Mouse (Mus musculus): Measurements from ENCODE around the gene Trip10. TPM values are rescaled to one million over a fixed set of nuclear protein-coding genes. Genes with fewer than 3 reads are reported as not detected.
"Not testable (repeated sequence)": the region's sequence is repeated elsewhere in the genome, so short reads cannot be mapped to it uniquely, and the experiment has no call there.

Gene Trip10
- polyA plus RNA-seq, 1 experiment from 2014 or later: 8.1 TPM

DNA sequence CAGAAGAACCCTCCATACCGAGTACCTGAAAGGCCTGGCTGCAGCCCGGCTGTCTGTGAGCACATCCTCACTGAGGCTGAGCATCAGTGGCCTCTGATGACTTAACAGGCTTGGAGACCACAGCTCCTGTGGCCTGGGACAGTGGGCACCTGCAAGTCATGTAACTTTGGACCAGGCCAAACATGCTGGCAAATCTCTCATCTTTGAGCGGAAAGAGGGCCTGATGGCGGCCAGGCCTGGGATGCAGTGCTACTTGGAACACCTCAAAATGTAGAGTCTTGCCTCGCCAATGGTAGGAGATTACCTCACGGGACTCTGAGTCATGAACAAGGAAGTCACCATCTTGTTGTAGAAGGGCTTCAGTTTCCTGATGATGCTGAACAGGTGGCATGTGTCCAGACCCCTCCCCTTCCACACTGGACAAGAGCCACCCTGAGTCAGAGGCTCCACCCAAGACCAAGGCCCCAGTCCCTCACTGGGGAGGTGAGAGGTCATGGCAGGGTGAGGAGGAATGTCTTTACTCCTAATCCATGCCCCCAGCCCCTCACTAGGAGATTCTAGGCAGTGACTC, 18.4 kb downstream of the Trip10 start:
- ATAC-seq (ENCODE audit: insufficient read depth): no peak
- WGBS (ENCODE audit: insufficient replicate concordance): 71% methylated on average over 6 of the region's 6 CpGs

DNA sequence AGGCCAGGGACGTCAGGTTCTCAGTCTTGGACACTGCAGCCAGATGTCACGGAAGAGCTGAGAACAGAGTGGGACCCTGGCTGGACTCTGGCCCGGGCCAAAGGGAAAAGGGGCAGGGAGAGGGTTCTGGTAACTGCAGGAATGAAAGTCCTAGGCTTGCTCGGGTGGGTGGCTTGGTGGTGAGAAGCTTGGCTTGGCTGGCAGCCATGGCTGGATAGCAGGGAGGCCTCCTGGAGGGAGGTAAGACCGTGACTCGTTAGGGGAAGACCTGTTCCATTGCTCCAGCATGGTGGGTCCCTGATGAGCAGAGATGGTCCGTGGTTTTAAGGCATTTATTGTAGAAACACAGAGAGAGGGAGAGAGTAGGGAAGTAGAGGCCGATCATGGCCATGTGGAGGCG, 22.0 kb downstream of the Trip10 start:
- Histone ChIP-seq H3K27me3 (peaks cover 31% of the 10 kb centered on the region), H3K27ac (replicated peaks) (no peak overlapping the region), H3K4me2 (no peak overlapping the region), H3K4me3 (replicated peaks) (no peak overlapping the region), H3K9me3 (replicated peaks) (no peaks in the 10 kb centered on the region), H3K9ac (no peak overlapping the region), H3K36me3 (replicated peaks) (no peaks in the 10 kb centered on the region), H3K4me1 (replicated peaks) (peaks cover 18% of the 10 kb centered on the region)
- 59% methylated on average over 9 of the region's 9 CpGs for WGBS (ENCODE audit: insufficient replicate concordance)
- ATAC-seq (ENCODE audit: insufficient read depth): no peak

More for the DNA sequence above, 18.4 kb downstream of the Trip10 start:
- no peak overlapping the region for H3K27ac ChIP-seq (replicated peaks)
- H3K4me2 ChIP-seq: no peak overlapping the region
- H3K4me1 ChIP-seq (replicated peaks): peaks cover 18% of the 10 kb centered on the region
- H3K9me3 ChIP-seq (replicated peaks): no peaks in the 10 kb centered on the region
- no peak overlapping the region for H3K4me3 ChIP-seq (replicated peaks)
- no peaks in the 10 kb centered on the region for H3K36me3 ChIP-seq (replicated peaks)
- H3K9ac ChIP-seq: no peak overlapping the region
- H3K27me3 ChIP-seq: no peaks in the 10 kb centered on the region

DNA sequence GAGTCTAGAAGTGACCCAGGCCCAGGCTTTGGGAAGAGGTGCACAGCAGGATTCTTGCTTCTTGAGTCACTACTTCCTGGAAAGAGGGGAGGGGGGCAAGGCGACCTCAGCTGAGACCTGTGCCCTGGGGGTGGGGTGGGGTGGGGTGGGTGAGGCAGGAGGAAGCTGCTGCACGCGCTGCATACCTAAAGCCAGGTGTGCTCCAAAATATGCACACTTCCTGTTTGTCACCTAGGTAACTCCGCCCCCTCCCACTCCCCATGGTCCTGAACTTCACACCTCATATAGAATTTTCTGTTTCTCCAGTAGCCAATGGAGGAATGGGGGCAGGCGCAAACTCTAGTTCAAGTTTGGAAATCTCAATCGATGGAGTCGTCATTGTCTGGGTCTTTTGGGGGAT, 24.6 kb downstream of the Trip10 start:
- Histone ChIP-seq H3K27me3 (peaks cover 33% of the 10 kb centered on the region), H3K9ac (no peak overlapping the region), H3K27ac (replicated peaks) (no peak overlapping the region), H3K4me3 (replicated peaks) (no peak overlapping the region), H3K4me2 (no peak overlapping the region), H3K36me3 (replicated peaks) (no peaks in the 10 kb centered on the region), H3K4me1 (replicated peaks) (peaks cover 34% of the 10 kb centered on the region), H3K9me3 (replicated peaks) (no peaks in the 10 kb centered on the region)
- WGBS (ENCODE audit: insufficient replicate concordance): 29% methylated on average over 7 of the region's 7 CpGs
- ATAC-seq (ENCODE audit: insufficient read depth): no peak

DNA sequence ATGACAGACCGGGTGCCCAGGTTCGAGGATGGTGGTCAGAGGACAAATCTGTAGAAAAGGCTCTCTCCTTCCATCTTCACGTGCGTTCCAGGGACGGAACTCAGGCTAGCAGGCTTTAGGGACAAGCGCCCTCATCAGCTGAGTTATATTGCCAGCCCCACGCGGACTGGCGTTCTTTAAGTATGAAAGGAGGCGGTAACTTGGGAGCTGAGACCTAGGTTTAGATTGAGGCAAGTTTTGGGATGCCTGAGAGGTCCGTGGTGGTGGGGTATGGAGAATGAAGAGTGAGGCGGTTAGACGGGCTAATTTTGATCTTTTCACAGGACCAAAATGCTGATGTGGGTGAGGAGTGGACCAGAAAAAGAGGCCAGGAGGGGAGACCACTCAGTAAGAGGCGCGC, 25.4 kb downstream of the Trip10 start:
- peaks cover 39% of the 10 kb centered on the region for H3K4me1 ChIP-seq (replicated peaks)
- ATAC-seq (ENCODE audit: insufficient read depth): no peak
- H3K4me2 ChIP-seq: peak overlapping the region; percentile 70
- H3K9me3 ChIP-seq (replicated peaks): no peaks in the 10 kb centered on the region
- H3K27me3 ChIP-seq: peaks cover 36% of the 10 kb centered on the region
- H3K4me3 ChIP-seq (replicated peaks): peak overlapping the region; percentile 57
- 2% methylated on average over 15 of the region's 15 CpGs for WGBS (ENCODE audit: insufficient replicate concordance)
- no peak overlapping the region for H3K27ac ChIP-seq (replicated peaks)
- peak overlapping the region; percentile 10; the same call in 1 of the 2 replicates for H3K9ac ChIP-seq
- no peaks in the 10 kb centered on the region for H3K36me3 ChIP-seq (replicated peaks)

DNA sequence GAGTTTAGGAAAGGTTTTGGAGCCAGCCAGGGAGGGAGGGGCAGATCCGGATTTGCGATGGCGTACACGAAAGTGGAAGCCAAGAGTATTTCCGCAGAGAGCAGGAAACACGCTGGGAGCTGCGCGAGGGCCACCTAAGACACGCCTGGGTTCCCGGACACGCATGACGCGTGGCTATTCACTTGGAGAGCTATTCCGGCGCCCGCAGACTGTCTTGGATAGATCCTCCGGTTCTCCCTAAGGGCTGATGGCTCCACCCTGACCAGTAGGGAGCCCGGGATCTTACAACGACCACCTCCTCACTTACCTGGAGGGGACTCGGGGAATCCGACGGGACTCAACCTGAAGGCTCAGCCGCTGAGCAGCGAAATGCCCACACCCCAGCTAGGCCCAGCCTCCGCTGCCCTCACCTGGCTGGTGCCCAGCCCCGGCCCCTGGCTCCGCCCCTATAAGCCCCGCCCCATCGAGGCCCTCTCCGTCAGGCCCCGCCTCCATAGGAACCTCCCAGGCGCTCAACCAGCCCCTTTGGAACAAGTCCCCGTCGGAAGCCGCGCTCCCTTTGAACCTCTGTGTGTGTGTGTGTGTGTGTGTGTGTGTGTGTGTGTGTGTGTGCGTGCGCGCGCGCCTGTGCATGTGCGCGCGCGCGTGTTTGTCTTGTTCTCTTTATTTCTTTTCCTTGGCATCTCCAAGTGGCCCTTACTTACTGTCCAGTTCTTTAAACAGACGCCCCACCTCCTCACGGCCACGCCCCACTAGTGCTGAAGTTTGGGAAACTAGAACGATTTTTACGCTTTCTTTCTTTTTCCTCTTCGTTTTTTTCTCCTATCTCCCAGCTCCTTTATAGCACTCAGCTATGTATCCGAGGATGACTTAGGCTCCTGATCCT, 26.1 kb downstream of the Trip10 start:
- Histone ChIP-seq H3K36me3 (replicated peaks) (no peaks in the 10 kb centered on the region), H3K4me1 (replicated peaks) (peaks cover 39% of the 10 kb centered on the region), H3K9me3 (replicated peaks) (no peaks in the 10 kb centered on the region), H3K4me3 (replicated peaks) (peak overlapping the region; percentile 57), H3K4me2 (peak overlapping the region; percentile 70), H3K9ac (peak overlapping the region; percentile 35), H3K27ac (replicated peaks) (no peak overlapping the region), H3K27me3 (peaks cover 36% of the 10 kb centered on the region)
- under 1% methylated on average over 53 of the region's 53 CpGs for WGBS (ENCODE audit: insufficient replicate concordance)
- peak; percentile 66 for ATAC-seq (ENCODE audit: insufficient read depth)

DNA sequence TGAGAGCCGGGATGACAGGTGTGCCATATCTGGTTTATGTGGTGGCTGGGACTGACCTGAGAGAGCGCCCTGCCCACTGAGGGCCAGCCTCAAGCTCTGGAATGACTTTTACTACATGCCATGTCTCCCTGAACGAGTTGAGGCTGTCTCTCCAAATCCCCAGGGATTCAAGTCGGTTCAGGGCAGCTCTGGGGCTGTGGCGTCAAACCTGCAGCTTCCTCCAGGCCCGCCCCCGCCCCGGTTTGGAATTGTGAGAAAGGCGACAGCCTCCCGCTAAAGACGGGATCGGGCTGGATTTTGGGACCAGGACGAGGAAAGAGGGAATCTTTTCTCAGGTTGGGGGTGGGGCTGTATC, 26.7 kb downstream of the Trip10 start:
- no peak overlapping the region for H3K27ac ChIP-seq (replicated peaks)
- H3K27me3 ChIP-seq: peaks cover 36% of the 10 kb centered on the region
- H3K4me2 ChIP-seq: peak overlapping the region; percentile 70
- peaks cover 40% of the 10 kb centered on the region for H3K4me1 ChIP-seq (replicated peaks)
- 5% methylated on average over 13 of the region's 13 CpGs for WGBS (ENCODE audit: insufficient replicate concordance)
- peak overlapping the region; percentile 35 for H3K9ac ChIP-seq
- H3K4me3 ChIP-seq (replicated peaks): peak overlapping the region; percentile 57
- no peak for ATAC-seq (ENCODE audit: insufficient read depth)
- no peaks in the 10 kb centered on the region for H3K9me3 ChIP-seq (replicated peaks)
- no peaks in the 10 kb centered on the region for H3K36me3 ChIP-seq (replicated peaks)

DNA sequence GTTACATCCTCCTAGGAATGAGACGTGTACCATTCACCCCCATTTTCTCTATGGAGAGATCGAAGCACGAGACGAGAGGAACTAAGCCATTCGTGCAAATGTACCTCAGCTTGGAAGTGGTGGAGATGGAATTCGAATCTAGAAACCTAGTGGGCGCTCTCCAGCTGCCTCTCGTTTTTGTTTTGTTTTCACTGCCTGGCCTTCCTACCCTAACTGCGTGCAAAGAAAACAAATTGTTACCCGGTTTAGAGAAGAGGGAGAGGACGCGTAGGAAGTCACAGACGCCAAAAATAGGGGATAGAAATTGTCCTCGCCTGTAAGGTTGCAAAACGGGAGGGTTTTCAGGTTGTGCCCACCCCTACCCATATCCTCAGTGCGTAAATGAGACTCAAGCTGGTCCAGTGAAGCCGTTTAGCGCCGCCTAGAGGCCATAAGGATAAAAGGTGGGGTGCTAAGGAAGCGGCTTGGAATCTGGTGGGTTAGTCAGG, 27.4 kb downstream of the Trip10 start:
- Histone ChIP-seq H3K27ac (replicated peaks) (no peak overlapping the region), H3K4me2 (peak overlapping the region; percentile 70), H3K4me1 (replicated peaks) (peaks cover 42% of the 10 kb centered on the region), H3K4me3 (replicated peaks) (peak overlapping the region; percentile 57), H3K36me3 (replicated peaks) (no peaks in the 10 kb centered on the region), H3K9me3 (replicated peaks) (no peaks in the 10 kb centered on the region), H3K9ac (no peak overlapping the region; the same call in 1 of the 2 replicates), H3K27me3 (peaks cover 36% of the 10 kb centered on the region)
- WGBS (ENCODE audit: insufficient replicate concordance): under 1% methylated on average over 20 of the region's 20 CpGs
- no peak for ATAC-seq (ENCODE audit: insufficient read depth)

DNA sequence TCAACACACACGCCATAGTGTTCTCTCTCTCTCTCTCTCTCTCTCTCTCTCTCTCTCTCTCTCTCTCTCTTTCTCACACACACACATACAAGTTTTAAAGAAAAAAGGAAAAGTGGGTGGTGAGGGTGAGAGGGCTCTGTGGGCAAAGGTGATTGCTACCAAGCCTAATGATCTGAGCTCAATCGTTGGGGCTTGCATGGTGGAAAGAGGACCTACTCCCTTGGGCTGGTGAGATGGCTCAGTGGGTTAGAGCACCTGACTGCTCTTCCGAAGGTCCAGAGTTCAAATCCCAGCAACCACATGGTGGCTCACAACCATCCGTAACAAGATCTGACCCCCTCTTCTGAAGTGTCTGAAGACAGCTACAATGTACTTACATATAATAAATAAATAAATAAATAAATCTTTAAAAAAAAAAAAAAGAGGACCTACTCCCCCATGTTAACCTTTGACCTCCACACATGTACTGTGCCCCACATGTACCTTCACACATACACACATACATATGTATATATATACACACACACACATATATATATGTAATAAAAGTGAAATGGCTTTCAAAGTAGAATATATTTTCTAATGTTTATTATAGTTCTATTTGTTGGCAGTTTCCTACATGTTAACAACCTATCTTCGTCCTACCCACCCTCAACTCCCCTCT, 28.5 kb downstream of the Trip10 start:
- not testable (repeated sequence) for H3K9ac ChIP-seq; H3K36me3 ChIP-seq (replicated peaks); H3K4me2 ChIP-seq; H3K27ac ChIP-seq (replicated peaks); H3K4me3 ChIP-seq (replicated peaks); ATAC-seq (ENCODE audit: insufficient read depth); H3K9me3 ChIP-seq (replicated peaks)
- H3K27me3 ChIP-seq: peaks cover 36% of the 10 kb centered on the region
- H3K4me1 ChIP-seq (replicated peaks): peaks cover 42% of the 10 kb centered on the region
- WGBS (ENCODE audit: insufficient replicate concordance): 57% methylated on average over 5 of the region's 5 CpGs

DNA sequence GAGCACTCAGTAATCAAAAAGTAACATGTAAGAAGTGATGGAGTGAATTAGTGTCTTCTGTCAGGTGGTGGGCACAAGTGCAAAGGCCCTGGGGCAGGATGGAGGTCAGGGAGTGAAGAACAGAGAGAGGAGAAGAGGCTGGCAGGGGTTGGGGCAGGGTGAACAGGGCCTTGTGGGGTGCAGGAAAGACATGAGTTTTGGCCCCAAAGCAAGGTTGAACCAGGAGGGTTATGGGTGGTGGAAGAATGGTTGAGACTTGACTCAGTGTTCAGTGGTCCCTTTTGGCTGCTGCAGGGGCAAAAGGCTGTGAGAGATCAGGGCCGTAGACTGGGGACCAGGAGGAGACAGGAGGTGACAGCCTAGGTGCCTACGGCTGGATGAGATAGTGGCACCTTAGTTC, 29.3 kb downstream of the Trip10 start:
- H3K4me1 ChIP-seq (replicated peaks): peaks cover 42% of the 10 kb centered on the region
- 0 out of 2 replicates have a peak overlapping the region, but pooled peaks have one; percentile 37 for H3K9ac ChIP-seq
- H3K4me2 ChIP-seq: peak overlapping the region; percentile 56
- no peaks in the 10 kb centered on the region for H3K36me3 ChIP-seq (replicated peaks)
- 26% methylated on average over 2 of the region's 2 CpGs for WGBS (ENCODE audit: insufficient replicate concordance)
- no peak overlapping the region for H3K27ac ChIP-seq (replicated peaks)
- peak; percentile 3; the same call in 1 of the 2 replicates for ATAC-seq (ENCODE audit: insufficient read depth)
- peak overlapping the region; percentile 52 for H3K4me3 ChIP-seq (replicated peaks)
- H3K9me3 ChIP-seq (replicated peaks): no peaks in the 10 kb centered on the region
- peaks cover 32% of the 10 kb centered on the region for H3K27me3 ChIP-seq

DNA sequence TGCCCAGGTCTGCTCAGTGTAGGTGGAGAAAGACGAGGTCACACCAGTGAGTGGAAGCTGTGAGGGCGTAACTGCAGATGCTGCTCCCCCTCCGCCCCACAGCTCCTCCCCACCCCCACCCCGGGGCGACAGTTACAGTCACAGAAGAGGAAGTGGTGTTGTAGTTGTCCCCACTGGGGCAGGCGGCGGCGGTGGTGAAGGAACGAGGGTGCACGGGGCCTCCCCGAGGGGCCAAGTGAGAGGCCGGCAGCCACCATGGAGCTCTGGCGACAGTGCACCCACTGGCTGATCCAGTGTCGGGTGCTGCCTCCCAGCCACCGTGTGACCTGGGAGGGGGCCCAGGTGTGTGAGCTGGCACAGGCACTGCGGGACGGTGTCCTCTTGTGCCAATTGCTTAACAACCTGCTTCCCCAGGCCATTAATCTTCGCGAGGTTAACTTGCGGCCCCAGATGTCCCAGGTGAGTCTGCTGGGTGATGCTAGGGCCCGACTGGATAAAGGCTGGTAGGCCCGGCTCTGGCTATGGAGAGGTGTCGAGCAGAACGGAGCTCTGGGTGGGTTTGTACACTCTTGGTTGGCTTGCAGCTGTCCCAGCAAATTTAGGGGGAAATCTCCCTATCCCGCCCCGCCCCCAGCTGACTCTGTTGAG, 29.8 kb downstream of the Trip10 start, which contains the start of gene Vav1:
Vav1 (plus strand) TSS at position 158 of the 648 bp plus-strand sequence.
- H3K36me3 ChIP-seq (replicated peaks): no peaks in the 10 kb centered on the region
- WGBS (ENCODE audit: insufficient replicate concordance): 18% methylated on average over 26 of the region's 26 CpGs
- peak; percentile 30; the same call in 1 of the 2 replicates for ATAC-seq (ENCODE audit: insufficient read depth)
- peak within 1 kb of the TSS; percentile 52 for H3K4me3 ChIP-seq (replicated peaks)
- peak within 1 kb of the TSS; percentile 51 for H3K27ac ChIP-seq (replicated peaks)
- no peaks in the 10 kb centered on the region for H3K9me3 ChIP-seq (replicated peaks)
- peaks cover 42% of the 10 kb centered on the region for H3K4me1 ChIP-seq (replicated peaks)
- H3K4me2 ChIP-seq: peak within 1 kb of the TSS; percentile 56
- H3K27me3 ChIP-seq: peaks cover 27% of the 10 kb centered on the region
- H3K9ac ChIP-seq: 0 out of 2 replicates have a peak within 1 kb of the TSS, but pooled peaks have one; percentile 37

All from liver, embryonic 15.5 days (tissue).